Mouse (Mus musculus) hindbrain, embryonic 13.5 days (tissue): Measurements from ENCODE around the gene 9930111J21Rik2. TPM values are rescaled to one million over a fixed set of nuclear protein-coding genes. Genes with fewer than 3 reads are reported as not detected.
"Not testable (repeated sequence)": the region's sequence is repeated elsewhere in the genome, so short reads cannot be mapped to it uniquely, and the experiment has no call there.

ENCODE experiments used
- ATAC-seq: fragments of 200-750 bp; cut with Nextera tagmentation; 2 replicates; pipeline ENCODE4 v1.8.0; 2017; ENCODE audit warnings: moderate TSS enrichment; ENCODE audit not compliant: low FRiP score
- H3K27ac ChIP-seq: fragments of 300-500 bp; sonication (generic); 2 replicates; pipeline ENCODE4 v1.5.1; 2015; ENCODE audit warnings: inconsistent platforms, mild to moderate bottlenecking, moderate library complexity
- H3K27me3 ChIP-seq: fragments of 300-500 bp; sonication (generic); 2 replicates; pipeline ENCODE4 v1.6.1; 2015; ENCODE audit warnings: mild to moderate bottlenecking, inconsistent platforms
- H3K36me3 ChIP-seq: fragments of 300-500 bp; sonication (generic); 2 replicates; pipeline ENCODE4 v1.6.1; 2015; ENCODE audit warnings: mild to moderate bottlenecking, inconsistent platforms
- H3K4me1 ChIP-seq: fragments of 300-500 bp; sonication (generic); replicated peaks from 2 replicates; pipeline ENCODE4 v1.6.1; 2015; ENCODE audit warnings: inconsistent platforms
- H3K4me2 ChIP-seq: fragments of 300-500 bp; sonication (generic); 2 replicates; pipeline ENCODE4 v1.6.1; 2015; ENCODE audit warnings: inconsistent platforms, mild to moderate bottlenecking, moderate library complexity
- H3K4me3 ChIP-seq: fragments of 300-500 bp; sonication (generic); 2 replicates; pipeline ENCODE4 v1.5.1; 2015; ENCODE audit warnings: mild to moderate bottlenecking, inconsistent platforms
- H3K9ac ChIP-seq: fragments of 300-500 bp; sonication (generic); 2 replicates; pipeline ENCODE4 v1.6.1; 2015; ENCODE audit warnings: mild to moderate bottlenecking, inconsistent platforms
- H3K9me3 ChIP-seq: fragments of 300-500 bp; sonication (generic); 2 replicates; pipeline ENCODE4 v1.6.1; 2016; ENCODE audit warnings: inconsistent platforms
- WGBS: fragments of 180-500 bp; shearing (Covaris S2); methylation state at CpG from one replicate; pipeline ENCODE4 v1.1.7; 2015; 5-methylcytosine and 5-hydroxymethylcytosine counted together
- polyA plus RNA-seq: library from polyadenylated mRNA; unstranded; fragments of >200 nt; fragmentation: Nextera tagmentation; extraction: Ambion mirVana; gene quantifications from 2 replicates; pipeline ENCODE4 v1.2.1, GENCODE M21; 2015

9930111J21Rik2 gene
- 0.25 and 0.28 TPM in 2 replicates for polyA plus RNA-seq

DNA sequence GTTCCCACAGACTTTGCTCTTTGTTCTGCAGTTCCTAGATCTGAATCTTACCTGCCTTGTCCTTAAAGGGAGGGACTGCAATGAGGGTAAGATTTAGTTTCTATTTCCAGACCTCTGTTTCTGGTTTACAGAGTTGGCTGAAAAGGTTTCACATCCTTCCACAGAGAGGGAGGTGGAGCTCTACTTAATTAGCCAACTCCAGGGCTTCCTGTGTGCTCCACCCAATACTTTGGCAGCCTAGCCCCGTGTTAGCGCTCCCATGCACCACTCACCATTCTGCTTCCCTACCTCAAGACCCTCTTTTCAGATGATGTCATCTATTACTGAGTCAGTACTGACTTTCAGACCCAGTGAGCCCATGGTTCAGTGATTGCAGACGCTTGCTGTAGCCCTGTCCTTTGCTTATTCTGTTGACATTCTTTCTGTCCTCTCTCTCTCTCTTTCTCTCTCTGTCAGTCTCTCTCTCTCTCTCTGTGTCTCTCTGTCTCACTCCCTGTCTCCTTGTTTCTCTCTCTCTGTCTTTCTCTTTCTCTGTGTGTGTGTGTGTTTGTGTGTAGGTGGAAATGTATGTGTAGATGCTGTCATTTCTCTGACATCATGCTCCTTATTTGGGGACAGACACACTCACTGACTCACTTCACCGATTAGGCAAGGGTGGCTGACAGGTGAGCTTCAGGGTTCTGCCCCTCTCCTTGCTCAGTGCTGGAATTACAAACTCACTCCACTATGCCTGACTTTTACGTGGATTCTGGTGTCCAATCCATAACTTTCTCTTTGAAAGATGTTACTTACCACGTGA, at the start of gene 9930111J21Rik2:
TSS of gene 9930111J21Rik2 (minus strand) at position 150 of the 799 bp plus-strand sequence.
- not testable (repeated sequence) for H3K27me3 ChIP-seq, H3K4me3 ChIP-seq, ATAC-seq, H3K27ac ChIP-seq, H3K9ac ChIP-seq, H3K4me2 ChIP-seq, H3K4me1 ChIP-seq, H3K36me3 ChIP-seq, H3K9me3 ChIP-seq
- WGBS = 100% methylated on average over 1 of the region's 6 CpGs

DNA sequence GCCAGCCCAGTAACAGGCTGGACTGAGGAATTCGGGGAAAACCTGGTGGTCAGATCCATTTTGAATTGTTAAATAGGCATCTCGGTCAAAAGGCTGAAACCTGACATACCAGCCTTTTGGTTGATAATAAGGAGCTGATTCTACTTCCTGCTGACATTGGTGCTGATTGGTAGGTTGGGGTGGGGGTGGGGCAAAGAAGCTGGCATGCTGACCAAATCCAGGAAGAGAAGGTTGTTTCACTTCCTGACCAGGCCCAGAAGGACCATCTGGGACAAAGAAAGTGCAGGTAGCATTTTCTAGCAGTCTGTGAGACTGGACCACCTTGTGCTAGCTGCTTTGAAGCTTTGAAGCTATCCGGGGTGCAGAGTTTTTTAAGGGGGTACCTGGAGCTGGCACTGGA, 49.4 kb upstream of the 9930111J21Rik2 start:
- Histone ChIP-seq H3K9ac (no peak overlapping the region), H3K27me3 (no peaks in the 10 kb centered on the region), H3K27ac (no peak overlapping the region), H3K4me2 (no peak overlapping the region), H3K9me3 (no peaks in the 10 kb centered on the region), H3K4me1 (no peaks in the 10 kb centered on the region), H3K4me3 (no peak overlapping the region), H3K36me3 (no peaks in the 10 kb centered on the region)
- ATAC-seq = no peak
- WGBS = 86% methylated on average over 3 of the region's 3 CpGs

DNA sequence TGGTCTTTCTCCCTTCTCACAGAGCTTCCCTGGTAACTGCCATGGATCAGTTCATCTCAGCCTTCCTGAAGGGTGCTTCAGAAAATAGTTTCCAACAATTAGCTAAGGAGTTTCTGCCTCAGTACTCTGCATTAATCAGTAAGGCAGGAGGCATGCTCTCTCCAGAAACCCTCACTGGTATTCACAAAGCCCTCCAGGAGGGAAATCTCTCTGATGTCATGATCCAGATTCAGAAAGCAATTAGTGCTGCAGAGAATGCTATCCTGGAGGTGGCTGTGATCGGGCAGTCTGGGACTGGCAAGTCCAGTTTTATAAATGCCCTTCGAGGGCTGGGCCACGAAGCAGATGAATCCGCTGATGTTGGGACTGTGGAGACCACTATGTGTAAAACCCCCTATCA, 44.3 kb upstream of the 9930111J21Rik2 start:
- Histone ChIP-seq H3K4me1 (no peaks in the 10 kb centered on the region), H3K4me2 (no peak overlapping the region), H3K9ac (no peak overlapping the region), H3K27ac (no peak overlapping the region), H3K27me3 (no peaks in the 10 kb centered on the region), H3K36me3 (no peaks in the 10 kb centered on the region), H3K9me3 (no peaks in the 10 kb centered on the region), H3K4me3 (no peak overlapping the region)
- no peak for ATAC-seq
- WGBS = 85% methylated on average over 4 of the region's 4 CpGs

DNA sequence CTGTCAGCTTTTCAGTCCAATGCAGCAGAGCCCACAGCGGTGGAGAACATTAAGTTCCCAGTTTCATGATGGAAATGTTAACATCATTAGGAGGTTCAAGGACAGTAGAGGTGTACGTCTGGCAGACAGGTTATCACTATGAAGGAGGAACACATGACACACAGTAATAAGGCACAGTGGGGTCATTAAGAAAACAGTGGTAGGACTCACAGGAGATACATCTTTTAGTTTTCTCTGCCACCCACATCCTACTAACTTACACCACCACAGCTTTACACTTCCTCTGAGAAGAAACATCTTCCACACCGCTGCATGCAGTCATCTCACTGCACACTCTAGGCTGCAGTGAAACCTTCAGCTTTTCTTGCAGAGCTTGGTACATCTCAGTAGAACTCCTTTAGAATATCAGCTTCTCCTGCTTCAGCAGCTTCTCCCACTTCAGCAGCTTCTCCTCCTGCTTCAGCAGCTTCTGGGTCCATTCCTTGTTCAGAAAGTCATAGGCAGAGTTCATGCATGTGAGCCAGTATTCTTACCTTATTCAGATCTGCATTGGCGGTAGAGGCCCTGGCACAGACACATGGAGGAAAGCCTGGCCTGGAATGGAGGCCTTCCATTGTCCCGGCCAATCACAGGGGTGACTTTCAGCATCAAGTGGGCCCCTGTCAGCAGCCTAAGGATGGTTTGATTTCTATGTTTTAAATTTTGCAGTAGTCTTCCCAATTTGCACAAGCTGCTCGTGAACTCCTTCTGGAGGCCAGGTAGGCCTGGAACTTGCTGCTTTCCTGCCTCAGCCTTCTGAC, 43.0 kb upstream of the 9930111J21Rik2 start:
- H3K4me3 ChIP-seq = no peak overlapping the region
- H3K9ac ChIP-seq = no peak overlapping the region
- no peaks in the 10 kb centered on the region for H3K9me3 ChIP-seq
- no peak overlapping the region for H3K27ac ChIP-seq
- no peak for ATAC-seq
- 91% methylated on average over 6 of the region's 6 CpGs for WGBS
- no peaks in the 10 kb centered on the region for H3K27me3 ChIP-seq
- no peak overlapping the region for H3K4me2 ChIP-seq
- H3K36me3 ChIP-seq = no peaks in the 10 kb centered on the region
- no peaks in the 10 kb centered on the region for H3K4me1 ChIP-seq

DNA sequence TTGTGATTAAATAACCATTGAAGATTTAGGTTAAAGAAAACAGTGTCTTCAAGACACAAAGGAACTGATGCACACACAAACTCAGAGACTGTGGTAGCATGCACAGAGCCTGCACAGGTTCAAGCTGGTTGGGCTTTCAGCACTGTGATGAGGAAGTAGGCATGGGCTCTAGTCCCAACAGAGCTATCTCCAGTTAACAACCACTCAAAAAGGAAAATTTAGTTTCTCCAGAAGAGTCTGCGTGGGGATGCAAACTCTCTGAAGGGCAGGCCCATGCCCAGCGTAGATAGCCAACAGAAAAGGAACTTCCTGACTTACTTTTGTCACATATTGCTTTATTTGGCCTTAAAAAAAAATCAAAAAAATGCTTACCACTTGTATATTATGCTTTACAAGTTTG, 41.7 kb upstream of the 9930111J21Rik2 start:
- Histone ChIP-seq H3K36me3 (no peaks in the 10 kb centered on the region), H3K4me3 (no peak overlapping the region), H3K4me2 (no peak overlapping the region), H3K9ac (no peak overlapping the region), H3K27me3 (no peaks in the 10 kb centered on the region), H3K27ac (no peak overlapping the region), H3K9me3 (no peaks in the 10 kb centered on the region), H3K4me1 (peaks cover 7% of the 10 kb centered on the region; the same call in 1 of the 2 replicates)
- WGBS = 89% methylated on average over 2 of the region's 2 CpGs
- no peak for ATAC-seq

DNA sequence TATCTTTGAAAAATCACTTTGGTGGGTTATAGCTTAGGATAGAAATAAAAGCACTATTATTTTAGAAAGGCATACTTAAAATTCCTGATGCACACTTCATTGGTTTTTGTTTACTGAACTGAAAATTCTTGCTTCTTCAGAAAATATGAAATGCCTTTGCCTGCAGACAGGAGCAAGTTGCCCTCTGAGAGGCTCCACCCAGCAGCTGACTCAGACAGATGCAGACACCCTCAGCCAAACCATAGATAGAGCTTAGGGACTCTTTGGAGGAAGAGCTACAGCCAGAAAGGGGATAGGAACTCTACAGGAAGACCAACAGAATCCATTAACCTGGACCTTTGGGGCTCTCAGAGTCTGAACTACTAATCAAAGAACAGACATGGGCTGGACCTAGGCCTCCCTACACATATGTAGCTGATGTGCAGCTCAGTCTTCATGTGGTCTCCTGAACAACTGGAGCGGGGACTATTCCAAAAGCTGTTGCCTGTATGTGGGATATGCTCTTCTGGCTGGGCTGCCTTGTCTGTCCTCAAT, 41.1 kb upstream of the 9930111J21Rik2 start:
- H3K36me3 ChIP-seq = no peaks in the 10 kb centered on the region
- H3K9me3 ChIP-seq = no peaks in the 10 kb centered on the region
- no peak overlapping the region for H3K9ac ChIP-seq
- 93% methylated on average over 1 of the region's 1 CpGs for WGBS
- H3K4me3 ChIP-seq = no peak overlapping the region
- peaks cover 7% of the 10 kb centered on the region; the same call in 1 of the 2 replicates for H3K4me1 ChIP-seq
- ATAC-seq = no peak
- H3K27me3 ChIP-seq = no peaks in the 10 kb centered on the region
- no peak overlapping the region for H3K27ac ChIP-seq
- H3K4me2 ChIP-seq = no peak overlapping the region

DNA sequence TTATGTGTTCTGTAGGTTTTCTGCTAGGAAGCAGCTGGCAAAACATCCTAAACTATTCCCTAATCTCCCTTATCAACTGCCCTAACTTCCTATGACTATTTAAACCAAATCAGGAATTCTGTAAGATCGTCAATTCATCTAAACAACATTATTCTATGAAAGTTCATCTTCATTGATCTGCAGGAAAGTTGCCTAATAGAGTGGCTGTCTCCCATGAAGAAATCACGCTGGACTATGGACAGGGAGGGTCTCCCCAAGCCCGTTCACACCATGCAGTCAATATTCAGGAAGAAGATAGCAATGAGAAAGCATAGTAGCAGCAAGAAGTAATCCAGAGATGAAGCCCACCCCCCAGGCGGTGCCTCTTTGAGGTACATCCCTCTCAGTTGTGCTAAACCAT, 40.1 kb upstream of the 9930111J21Rik2 start:
- no peak overlapping the region for H3K4me2 ChIP-seq
- no peak overlapping the region for H3K4me3 ChIP-seq
- 88% methylated on average over 4 of the region's 4 CpGs for WGBS
- H3K9me3 ChIP-seq = no peaks in the 10 kb centered on the region
- H3K4me1 ChIP-seq = peaks cover 7% of the 10 kb centered on the region; the same call in 1 of the 2 replicates
- no peaks in the 10 kb centered on the region for H3K27me3 ChIP-seq
- no peak overlapping the region for H3K9ac ChIP-seq
- no peak for ATAC-seq
- H3K36me3 ChIP-seq = no peaks in the 10 kb centered on the region
- no peak overlapping the region for H3K27ac ChIP-seq

DNA sequence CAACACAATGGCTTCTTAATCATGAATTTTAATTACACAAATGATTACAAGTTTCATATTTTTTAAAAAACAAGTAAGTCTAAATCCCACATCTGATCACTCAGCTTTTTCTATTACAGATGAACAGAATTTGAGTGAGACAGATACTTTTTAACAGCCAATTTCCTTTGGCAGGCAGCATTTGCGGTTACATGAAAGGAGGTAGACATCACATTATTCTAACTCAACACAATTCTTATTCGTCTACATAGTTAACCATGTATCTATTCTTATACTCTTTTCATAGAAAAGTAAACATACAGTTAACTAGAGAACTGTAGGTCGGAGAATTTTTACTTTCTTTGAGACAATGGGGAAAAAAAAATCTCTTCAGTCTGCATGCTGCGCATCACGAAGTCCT, 39.5 kb upstream of the 9930111J21Rik2 start:
- Histone ChIP-seq H3K4me3 (no peak overlapping the region), H3K27me3 (no peaks in the 10 kb centered on the region), H3K4me1 (peaks cover 7% of the 10 kb centered on the region; the same call in 1 of the 2 replicates), H3K36me3 (no peaks in the 10 kb centered on the region), H3K4me2 (no peak overlapping the region), H3K9me3 (no peaks in the 10 kb centered on the region), H3K27ac (no peak overlapping the region), H3K9ac (no peak overlapping the region)
- no peak for ATAC-seq
- 91% methylated on average over 5 of the region's 5 CpGs for WGBS

DNA sequence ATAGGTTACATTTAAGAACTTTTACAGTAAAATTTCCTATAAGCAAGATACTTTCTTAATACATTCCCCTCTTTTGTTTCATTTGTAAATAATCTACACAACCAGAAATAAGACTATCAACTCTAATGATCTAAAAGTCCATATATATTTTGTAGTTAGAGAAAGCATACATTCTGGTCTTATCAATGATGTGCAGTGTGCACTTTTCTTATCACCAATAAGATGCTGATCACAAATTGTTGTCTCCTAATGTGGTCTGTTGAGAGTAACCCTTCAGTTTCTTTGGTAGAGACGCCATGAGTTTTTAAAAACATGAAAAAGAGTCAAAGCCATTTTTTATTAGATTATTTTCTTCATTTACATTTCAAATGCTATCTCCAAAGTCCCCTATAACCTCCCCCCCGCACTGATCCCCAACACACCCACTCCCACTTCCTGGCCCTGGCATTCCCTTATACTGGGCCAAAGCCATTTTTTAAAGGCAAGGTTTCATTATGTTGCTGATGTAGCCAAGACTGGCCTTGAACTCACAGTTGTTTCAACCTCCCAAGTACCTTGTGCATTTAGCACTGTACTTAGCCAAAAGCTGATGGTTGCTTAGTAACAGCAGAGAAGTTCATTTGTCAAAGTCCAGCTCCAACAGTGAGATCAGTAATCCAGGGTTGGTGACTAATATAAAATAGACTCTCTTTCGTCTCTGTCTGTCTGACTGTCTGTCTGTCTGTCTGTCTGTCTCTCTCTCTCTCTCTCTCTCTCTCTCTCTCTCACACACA, 38.9 kb upstream of the 9930111J21Rik2 start:
- Histone ChIP-seq H3K9ac (no peak overlapping the region), H3K27me3 (no peaks in the 10 kb centered on the region), H3K27ac (no peak overlapping the region), H3K4me2 (no peak overlapping the region), H3K36me3 (no peaks in the 10 kb centered on the region), H3K9me3 (no peaks in the 10 kb centered on the region), H3K4me1 (peaks cover 7% of the 10 kb centered on the region; the same call in 1 of the 2 replicates), H3K4me3 (no peak overlapping the region)
- ATAC-seq = no peak
- WGBS = 84% methylated on average over 3 of the region's 3 CpGs

DNA sequence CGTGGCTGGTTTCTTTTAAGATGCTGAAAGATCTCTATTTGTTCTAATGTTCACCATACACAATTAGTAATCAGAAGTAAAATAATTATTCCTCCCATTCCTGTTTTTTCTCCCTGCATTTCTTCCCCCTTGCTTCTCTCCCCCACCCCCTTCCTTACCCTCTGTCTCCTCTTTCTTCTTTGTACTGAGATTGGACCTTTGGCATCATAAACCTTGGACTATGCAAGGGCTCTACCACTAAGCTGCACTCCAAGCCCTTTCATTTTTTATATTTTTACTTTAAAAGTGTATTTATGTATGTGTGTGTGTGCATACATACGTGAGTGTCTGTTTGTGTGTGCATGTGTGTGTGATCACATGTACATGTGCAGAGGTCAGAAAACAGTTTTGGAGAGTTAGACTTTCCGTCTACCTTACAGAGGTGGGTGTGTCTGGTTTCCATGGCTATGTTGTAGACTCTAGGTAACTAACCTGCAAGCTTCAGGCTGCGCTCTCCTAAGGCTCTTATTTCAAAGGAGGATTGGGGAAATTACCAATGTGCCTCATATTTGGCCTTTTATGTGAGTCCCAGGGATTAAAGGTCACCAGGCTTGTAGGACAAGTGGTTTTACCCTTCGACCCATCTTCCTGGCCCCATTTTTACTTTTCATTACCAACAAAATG, 38.1 kb upstream of the 9930111J21Rik2 start:
- no peaks in the 10 kb centered on the region for H3K27me3 ChIP-seq
- no peak for ATAC-seq
- 94% methylated on average over 5 of the region's 5 CpGs for WGBS
- no peaks in the 10 kb centered on the region for H3K36me3 ChIP-seq
- H3K27ac ChIP-seq = no peak overlapping the region
- no peak overlapping the region for H3K4me2 ChIP-seq
- no peak overlapping the region for H3K9ac ChIP-seq
- peaks cover 7% of the 10 kb centered on the region; the same call in 1 of the 2 replicates for H3K4me1 ChIP-seq
- no peaks in the 10 kb centered on the region for H3K9me3 ChIP-seq
- no peak overlapping the region for H3K4me3 ChIP-seq

DNA sequence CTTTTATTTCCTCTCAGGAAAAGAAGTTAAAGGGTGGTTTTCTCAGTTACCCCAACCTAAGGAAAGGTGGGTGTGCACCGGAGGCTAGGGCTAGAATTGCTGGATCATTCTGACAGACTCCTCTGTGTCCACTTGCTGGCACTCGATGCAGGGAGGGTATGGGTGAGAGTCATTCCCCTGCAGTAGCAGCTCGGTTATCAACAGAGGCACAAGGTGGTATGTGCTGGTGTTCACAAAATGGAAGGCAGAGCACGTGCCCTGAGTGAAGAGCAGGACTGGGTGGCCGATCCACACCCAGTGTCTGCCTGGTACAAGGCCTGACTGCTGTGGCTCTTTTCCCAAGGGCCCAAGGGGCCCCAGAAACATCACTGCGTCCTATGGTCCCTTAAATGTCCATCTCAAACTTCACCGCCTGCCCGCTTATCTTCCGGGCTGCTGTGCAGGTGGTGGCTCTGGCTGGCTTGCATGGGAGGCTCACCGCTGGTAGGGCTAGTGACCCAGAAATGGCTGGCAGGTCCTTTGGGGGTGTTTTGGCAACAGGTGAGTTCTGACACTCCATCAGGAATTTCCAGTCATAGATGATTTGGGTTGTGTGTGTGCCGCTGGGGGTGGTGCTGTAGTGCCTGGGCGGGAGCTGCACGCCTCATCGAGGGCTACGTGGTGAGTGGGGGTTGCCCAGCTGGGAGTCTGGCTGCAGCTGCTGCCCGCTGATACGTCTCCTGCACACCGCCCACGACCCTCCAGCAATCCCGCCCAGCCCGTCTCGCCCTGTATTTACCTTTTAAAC, 37.0 kb upstream of the 9930111J21Rik2 start:
- no peak overlapping the region for H3K9ac ChIP-seq
- ATAC-seq = no peak
- H3K9me3 ChIP-seq = no peaks in the 10 kb centered on the region
- H3K27me3 ChIP-seq = no peaks in the 10 kb centered on the region
- H3K4me1 ChIP-seq = peaks cover 7% of the 10 kb centered on the region; the same call in 1 of the 2 replicates
- no peaks in the 10 kb centered on the region for H3K36me3 ChIP-seq
- no peak overlapping the region for H3K27ac ChIP-seq
- peak overlapping the region; percentile 29; the same call in 1 of the 2 replicates for H3K4me2 ChIP-seq
- 42% methylated on average over 22 of the region's 22 CpGs for WGBS
- H3K4me3 ChIP-seq = no peak overlapping the region
